Comparison of ENCODE assay signal across 10 mouse cellular contexts in genomic region chr2:32350471-32351051, GRCm38 (mm10). TPM values are rescaled to one million over a fixed set of nuclear protein-coding genes. Genes with fewer than 3 reads are reported as not detected.
DNase-seq lines count a peak whose midpoint lies in the region; ATAC-seq lines count a peak whose summit lies in the region.
"Had no signal": no experiment of that assay in that cellular context is flagged by ENCODE, and none has a peak within 500 bp of the region (broad histone marks: within the 10 kb centered on the region; RNA-seq: fewer than 3 reads in every experiment).

No protein-coding gene starts in this region.

- DNase-seq in forebrain, embryonic 10.5 days (ENCODE audit: extremely low spot score, low spot score), result no peak
- DNase-seq in forebrain, embryonic 14.5 days (ENCODE audit: low spot score), result no peak
- peak; percentile 46 for DNase-seq in MN1 (ENCODE audit: low spot score)
- DNase-seq in left cerebral cortex, postnatal 4 days, result no peak
- DNase-seq: kidney, postnatal 14 days; lung, postnatal 36 days had no signal

- H3K36me3 ChIP-seq in forebrain, embryonic 10.5 days (replicated peaks), result no peaks in the 10 kb centered on the region
- no peaks in the 10 kb centered on the region for H3K36me3 ChIP-seq in forebrain, embryonic 14.5 days (ENCODE audit: control insufficient read depth, insufficient read depth, low read length)
- H3K36me3 ChIP-seq in embryonic facial prominence, embryonic 13.5 days, result peaks cover 27% of the 10 kb centered on the region
- no peaks in the 10 kb centered on the region for H3K36me3 ChIP-seq in midbrain, embryonic 13.5 days
- H3K36me3 ChIP-seq in intestine, embryonic 16.5 days (ENCODE audit: control insufficient read depth, insufficient read depth, low read length), result no peaks in the 10 kb centered on the region

- H3K9me3 ChIP-seq in forebrain, embryonic 10.5 days, result no peaks in the 10 kb centered on the region
- no peaks in the 10 kb centered on the region for H3K9me3 ChIP-seq in forebrain, embryonic 14.5 days (replicated peaks; ENCODE audit: control insufficient read depth, low read length)
- H3K9me3 ChIP-seq in embryonic facial prominence, embryonic 13.5 days, result no peaks in the 10 kb centered on the region
- no peaks in the 10 kb centered on the region for H3K9me3 ChIP-seq in midbrain, embryonic 13.5 days
- no peaks in the 10 kb centered on the region for H3K9me3 ChIP-seq in intestine, embryonic 16.5 days (ENCODE audit: control insufficient read depth, low read length)

- H3K4me2 ChIP-seq in forebrain, embryonic 14.5 days (ENCODE audit: low read length), result no peak overlapping the region
- peak overlapping the region; percentile 78 for H3K4me2 ChIP-seq in embryonic facial prominence, embryonic 13.5 days
- H3K4me2 ChIP-seq in midbrain, embryonic 13.5 days (replicated peaks), result peak overlapping the region; percentile 76
- H3K4me2 ChIP-seq in intestine, embryonic 16.5 days (ENCODE audit: low read depth, low read length), result no peak overlapping the region

- 58% methylated on average over 13 of the region's 13 CpGs for WGBS in forebrain, embryonic 10.5 days
- WGBS in forebrain, embryonic 14.5 days, result 53% methylated on average over 13 of the region's 13 CpGs
- WGBS in embryonic facial prominence, embryonic 13.5 days, result 47% methylated on average over 13 of the region's 13 CpGs
- WGBS in midbrain, embryonic 13.5 days, result 56% methylated on average over 13 of the region's 13 CpGs
- 52% methylated on average over 13 of the region's 13 CpGs for WGBS in intestine, embryonic 16.5 days

- intact Hi-C loops in left cerebral cortex, postnatal 4 days (cut with DNase I), result no loop called here

- H3K27ac ChIP-seq in forebrain, embryonic 10.5 days, result peak overlapping the region; percentile 30; the same call in 1 of the 2 replicates
- H3K27ac ChIP-seq in forebrain, embryonic 14.5 days (ENCODE audit: low read depth, low read length), result no peak overlapping the region
- H3K27ac ChIP-seq in embryonic facial prominence, embryonic 13.5 days, result no peak overlapping the region; the same call in 1 of the 2 replicates
- no peak overlapping the region for H3K27ac ChIP-seq in midbrain, embryonic 13.5 days
- H3K27ac ChIP-seq in intestine, embryonic 16.5 days (ENCODE audit: low read length), result no peak overlapping the region

- no peak for ATAC-seq in forebrain, embryonic 14.5 days
- no peak for ATAC-seq in embryonic facial prominence, embryonic 13.5 days (ENCODE audit: insufficient number of reproducible peaks, insufficient read depth, low FRiP score, low TSS enrichment, low read depth)
- no peak for ATAC-seq in midbrain, embryonic 13.5 days
- no peak for ATAC-seq in intestine, embryonic 16.5 days
- no peak for ATAC-seq in megakaryocyte-erythroid progenitor cell, adult 5-6 weeks (replicated peaks; ENCODE audit: low FRiP score, low TSS enrichment, poor library complexity, severe bottlenecking)

- no peak overlapping the region; the same call in 1 of the 2 replicates for H3K9ac ChIP-seq in forebrain, embryonic 14.5 days (ENCODE audit: low read length)
- H3K9ac ChIP-seq in embryonic facial prominence, embryonic 13.5 days, result peak overlapping the region; percentile 91
- peak overlapping the region; percentile 91 for H3K9ac ChIP-seq in midbrain, embryonic 13.5 days (replicated peaks)
- H3K9ac ChIP-seq in intestine, embryonic 16.5 days (ENCODE audit: low read depth, low read length), result no peak overlapping the region

- H3K4me3 ChIP-seq in forebrain, embryonic 10.5 days, result no peak overlapping the region
- no peak overlapping the region for H3K4me3 ChIP-seq in forebrain, embryonic 14.5 days (ENCODE audit: low read depth, low read length)
- H3K4me3 ChIP-seq in embryonic facial prominence, embryonic 13.5 days, result no peak overlapping the region
- H3K4me3 ChIP-seq in midbrain, embryonic 13.5 days (replicated peaks), result no peak overlapping the region
- no peak overlapping the region for H3K4me3 ChIP-seq in intestine, embryonic 16.5 days (ENCODE audit: low read length)

- H3K4me1 ChIP-seq in forebrain, embryonic 10.5 days, result peaks cover 47% of the 10 kb centered on the region
- peaks cover 10% of the 10 kb centered on the region; the same call in 1 of the 2 replicates for H3K4me1 ChIP-seq in forebrain, embryonic 14.5 days (ENCODE audit: control insufficient read depth, insufficient read depth, low read length)
- H3K4me1 ChIP-seq in embryonic facial prominence, embryonic 13.5 days, result peaks cover 42% of the 10 kb centered on the region
- H3K4me1 ChIP-seq in midbrain, embryonic 13.5 days (replicated peaks), result peaks cover 33% of the 10 kb centered on the region
- peaks cover 20% of the 10 kb centered on the region; the same call in 1 of the 2 replicates for H3K4me1 ChIP-seq in intestine, embryonic 16.5 days (ENCODE audit: control insufficient read depth, insufficient read depth, low read length)

- peaks cover 35% of the 10 kb centered on the region for H3K27me3 ChIP-seq in forebrain, embryonic 10.5 days (ENCODE audit: poor library complexity, severe bottlenecking)
- H3K27me3 ChIP-seq in forebrain, embryonic 14.5 days (replicated peaks; ENCODE audit: control insufficient read depth, insufficient read depth, low read length), result no peaks in the 10 kb centered on the region
- no peaks in the 10 kb centered on the region for H3K27me3 ChIP-seq in embryonic facial prominence, embryonic 13.5 days
- no peaks in the 10 kb centered on the region for H3K27me3 ChIP-seq in midbrain, embryonic 13.5 days
- no peaks in the 10 kb centered on the region for H3K27me3 ChIP-seq in intestine, embryonic 16.5 days (replicated peaks; ENCODE audit: control insufficient read depth, insufficient read depth, low read length)

RNA-seq across cellular contexts. Expression of gene Ciz1, which starts 1.6 kb away (rescaled TPM):
- 57.7 and 70.3 TPM in 2 replicates for polyA plus RNA-seq in forebrain, embryonic 10.5 days (2016; fragmentation: Nextera tagmentation; extraction: Ambion mirVana)
- polyA plus RNA-seq in forebrain, embryonic 14.5 days (2014; fragmentation: Nextera tagmentation; extraction: Ambion mirVana), result 37.3 and 48.0 TPM in 2 replicates
- polyA plus RNA-seq in embryonic facial prominence, embryonic 13.5 days (2015; fragmentation: Nextera tagmentation; extraction: Ambion mirVana), result 48.6 and 54.2 TPM in 2 replicates
- polyA plus RNA-seq in midbrain, embryonic 13.5 days (2015; fragmentation: Nextera tagmentation; extraction: Ambion mirVana), result 54.4 and 56.7 TPM in 2 replicates
- total RNA-seq in left cerebral cortex, postnatal 4 days (2021), result 100 to 1,000 TPM in 1 of 2 experiments, 10 to 100 TPM in 1; 87.7 to 101 TPM
- polyA plus RNA-seq in intestine, embryonic 16.5 days (2015; fragmentation: Nextera tagmentation; extraction: Ambion mirVana), result 47.1 and 51.4 TPM in 2 replicates
- total RNA-seq in megakaryocyte-erythroid progenitor cell, adult 5-6 weeks (2014; fragmentation: Nextera tagmentation), result 140 and 155 TPM in 2 replicates
- 41.0 and 87.4 TPM in 2 replicates for total RNA-seq in megakaryocyte-erythroid progenitor cell, adult 5-6 weeks (2017)

RNA-seq across cellular contexts. Expression of gene Dnm1, which starts 2.6 kb away (rescaled TPM):
- 7.8 and 9.7 TPM in 2 replicates for polyA plus RNA-seq in forebrain, embryonic 10.5 days (2016; fragmentation: Nextera tagmentation; extraction: Ambion mirVana)
- 28.2 and 42.8 TPM in 2 replicates for polyA plus RNA-seq in forebrain, embryonic 14.5 days (2014; fragmentation: Nextera tagmentation; extraction: Ambion mirVana)
- polyA plus RNA-seq in embryonic facial prominence, embryonic 13.5 days (2015; fragmentation: Nextera tagmentation; extraction: Ambion mirVana), result 31.9 and 32.4 TPM in 2 replicates
- 35.5 and 41.2 TPM in 2 replicates for polyA plus RNA-seq in midbrain, embryonic 13.5 days (2015; fragmentation: Nextera tagmentation; extraction: Ambion mirVana)
- 100 to 1,000 TPM; 241 to 308 TPM for total RNA-seq in left cerebral cortex, postnatal 4 days (2021)
- polyA plus RNA-seq in intestine, embryonic 16.5 days (2015; fragmentation: Nextera tagmentation; extraction: Ambion mirVana), result 11.8 and 12.5 TPM in 2 replicates
- total RNA-seq in megakaryocyte-erythroid progenitor cell, adult 5-6 weeks (2014; fragmentation: Nextera tagmentation), result not detected in 2 replicates
- total RNA-seq in megakaryocyte-erythroid progenitor cell, adult 5-6 weeks (2017), result not detected in 2 replicates

RNA-seq across cellular contexts. Expression of gene 1110008P14Rik, which starts 31.2 kb away (rescaled TPM):
- polyA plus RNA-seq in forebrain, embryonic 10.5 days (2016; fragmentation: Nextera tagmentation; extraction: Ambion mirVana), result 36.3 and 37.5 TPM in 2 replicates
- polyA plus RNA-seq in forebrain, embryonic 14.5 days (2014; fragmentation: Nextera tagmentation; extraction: Ambion mirVana), result 86.9 and 98.4 TPM in 2 replicates
- 44.1 and 47.8 TPM in 2 replicates for polyA plus RNA-seq in embryonic facial prominence, embryonic 13.5 days (2015; fragmentation: Nextera tagmentation; extraction: Ambion mirVana)
- 74.7 and 77.5 TPM in 2 replicates for polyA plus RNA-seq in midbrain, embryonic 13.5 days (2015; fragmentation: Nextera tagmentation; extraction: Ambion mirVana)
- 100 to 1,000 TPM; 101 to 110 TPM for total RNA-seq in left cerebral cortex, postnatal 4 days (2021)
- 44.2 and 45.8 TPM in 2 replicates for polyA plus RNA-seq in intestine, embryonic 16.5 days (2015; fragmentation: Nextera tagmentation; extraction: Ambion mirVana)
- total RNA-seq in megakaryocyte-erythroid progenitor cell, adult 5-6 weeks (2014; fragmentation: Nextera tagmentation), result 24.6 and 41.0 TPM in 2 replicates
- total RNA-seq in megakaryocyte-erythroid progenitor cell, adult 5-6 weeks (2017), result 15.8 and 18.7 TPM in 2 replicates

RNA-seq across cellular contexts. Expression of gene Lcn2, which starts 37.5 kb away (rescaled TPM):
- not detected in 2 replicates for polyA plus RNA-seq in forebrain, embryonic 10.5 days (2016; fragmentation: Nextera tagmentation; extraction: Ambion mirVana)
- 0.25 and 0.32 TPM in 2 replicates for polyA plus RNA-seq in forebrain, embryonic 14.5 days (2014; fragmentation: Nextera tagmentation; extraction: Ambion mirVana)
- polyA plus RNA-seq in embryonic facial prominence, embryonic 13.5 days (2015; fragmentation: Nextera tagmentation; extraction: Ambion mirVana), result 0.22 and 1.5 TPM in 2 replicates
- polyA plus RNA-seq in midbrain, embryonic 13.5 days (2015; fragmentation: Nextera tagmentation; extraction: Ambion mirVana), result 0.35 and 0.37 TPM in 2 replicates
- total RNA-seq in left cerebral cortex, postnatal 4 days (2021), result 1 to 10 TPM; 1.9 TPM
- polyA plus RNA-seq in intestine, embryonic 16.5 days (2015; fragmentation: Nextera tagmentation; extraction: Ambion mirVana), result 2.2 and 4.2 TPM in 2 replicates
- total RNA-seq in megakaryocyte-erythroid progenitor cell, adult 5-6 weeks (2014; fragmentation: Nextera tagmentation), result 98.8 TPM in 1 of 2 replicates, not detected in the other
- total RNA-seq in megakaryocyte-erythroid progenitor cell, adult 5-6 weeks (2017), result 4.9 and 19.5 TPM in 2 replicates

RNA-seq across cellular contexts. Expression of gene Ptges2, which starts 45.1 kb away (rescaled TPM):
- 23.8 and 26.4 TPM in 2 replicates for polyA plus RNA-seq in forebrain, embryonic 10.5 days (2016; fragmentation: Nextera tagmentation; extraction: Ambion mirVana)
- 42.2 and 44.8 TPM in 2 replicates for polyA plus RNA-seq in forebrain, embryonic 14.5 days (2014; fragmentation: Nextera tagmentation; extraction: Ambion mirVana)
- polyA plus RNA-seq in embryonic facial prominence, embryonic 13.5 days (2015; fragmentation: Nextera tagmentation; extraction: Ambion mirVana), result 30.0 and 30.4 TPM in 2 replicates
- polyA plus RNA-seq in midbrain, embryonic 13.5 days (2015; fragmentation: Nextera tagmentation; extraction: Ambion mirVana), result 35.5 and 37.6 TPM in 2 replicates
- total RNA-seq in left cerebral cortex, postnatal 4 days (2021), result 10 to 100 TPM; 44.9 to 48.1 TPM
- polyA plus RNA-seq in intestine, embryonic 16.5 days (2015; fragmentation: Nextera tagmentation; extraction: Ambion mirVana), result 49.1 and 49.8 TPM in 2 replicates
- 10.3 and 11.2 TPM in 2 replicates for total RNA-seq in megakaryocyte-erythroid progenitor cell, adult 5-6 weeks (2014; fragmentation: Nextera tagmentation)
- 14.4 and 18.4 TPM in 2 replicates for total RNA-seq in megakaryocyte-erythroid progenitor cell, adult 5-6 weeks (2017)

Comparison
In these comparisons a context has a peak if more than half of its experiments do, and no peak if none do; other contexts are left out.
1. H3K4me2 ChIP-seq: peak in embryonic facial prominence, embryonic 13.5 days (single experiment) and midbrain, embryonic 13.5 days (single experiment); none in forebrain, embryonic 14.5 days (single experiment) and intestine, embryonic 16.5 days (single experiment).
2. H3K9ac ChIP-seq: peak in embryonic facial prominence, embryonic 13.5 days (single experiment) and midbrain, embryonic 13.5 days (single experiment); none in forebrain, embryonic 14.5 days (single experiment) and intestine, embryonic 16.5 days (single experiment).